Mouse (Mus musculus) heart, embryonic 15.5 days (tissue): ENCODE data around the gene Kcnh1. TPM values are rescaled to one million over a fixed set of nuclear protein-coding genes. Genes with fewer than 3 reads are reported as not detected.
A peak's percentile ranks its signal among the peaks of the same experiment; 100 is the strongest.

Source experiments
- ATAC-seq: fragments of 200-750 bp; cut with Nextera tagmentation; replicated peaks from 2 replicates; pipeline ENCODE4 v1.8.0; 2017; ENCODE audit warnings: low read depth, moderate TSS enrichment; ENCODE audit not compliant: insufficient number of reproducible peaks, insufficient read depth, low FRiP score
- H3K27ac ChIP-seq: fragments of 300-500 bp; sonication (generic); 2 replicates; pipeline ENCODE4 v1.5.1; 2015; ENCODE audit warnings: mild to moderate bottlenecking, inconsistent platforms
- H3K27me3 ChIP-seq: fragments of 300-500 bp; sonication (generic); 2 replicates; pipeline ENCODE4 v1.6.1; 2015; ENCODE audit warnings: inconsistent platforms
- H3K36me3 ChIP-seq: fragments of 300-500 bp; sonication (generic); 2 replicates; pipeline ENCODE4 v1.6.1; 2015; ENCODE audit warnings: mild to moderate bottlenecking, inconsistent platforms
- H3K4me1 ChIP-seq: fragments of 300-500 bp; sonication (generic); replicated peaks from 2 replicates; pipeline ENCODE4 v1.6.1; 2015; ENCODE audit warnings: inconsistent platforms
- H3K4me2 ChIP-seq: fragments of 300-500 bp; sonication (generic); 2 replicates; pipeline ENCODE4 v1.6.1; 2015; ENCODE audit warnings: inconsistent platforms, mild to moderate bottlenecking, moderate library complexity
- H3K4me3 ChIP-seq: fragments of 300-500 bp; sonication (generic); 2 replicates; pipeline ENCODE4 v1.5.1; 2015; ENCODE audit warnings: mild to moderate bottlenecking, inconsistent platforms
- H3K9ac ChIP-seq: fragments of 300-500 bp; sonication (generic); 2 replicates; pipeline ENCODE4 v1.6.1; 2015; ENCODE audit warnings: mild to moderate bottlenecking, inconsistent platforms
- H3K9me3 ChIP-seq: fragments of 300-500 bp; sonication (generic); replicated peaks from 2 replicates; pipeline ENCODE4 v1.6.1; 2016; ENCODE audit warnings: inconsistent platforms
- WGBS: fragments of 180-500 bp; shearing (Covaris S2); methylation state at CpG from one replicate; pipeline ENCODE4 v1.1.7; 2015; ENCODE audit warnings: mixed read lengths; 5-methylcytosine and 5-hydroxymethylcytosine counted together
- polyA plus RNA-seq: library from polyadenylated mRNA; unstranded; fragments of >200 nt; fragmentation: Nextera tagmentation; extraction: Ambion mirVana; gene quantifications from 2 replicates; pipeline ENCODE4 v1.2.1, GENCODE M21; 2015

The Kcnh1 gene
- polyA plus RNA-seq: 0.26 and 0.46 TPM in 2 replicates

DNA sequence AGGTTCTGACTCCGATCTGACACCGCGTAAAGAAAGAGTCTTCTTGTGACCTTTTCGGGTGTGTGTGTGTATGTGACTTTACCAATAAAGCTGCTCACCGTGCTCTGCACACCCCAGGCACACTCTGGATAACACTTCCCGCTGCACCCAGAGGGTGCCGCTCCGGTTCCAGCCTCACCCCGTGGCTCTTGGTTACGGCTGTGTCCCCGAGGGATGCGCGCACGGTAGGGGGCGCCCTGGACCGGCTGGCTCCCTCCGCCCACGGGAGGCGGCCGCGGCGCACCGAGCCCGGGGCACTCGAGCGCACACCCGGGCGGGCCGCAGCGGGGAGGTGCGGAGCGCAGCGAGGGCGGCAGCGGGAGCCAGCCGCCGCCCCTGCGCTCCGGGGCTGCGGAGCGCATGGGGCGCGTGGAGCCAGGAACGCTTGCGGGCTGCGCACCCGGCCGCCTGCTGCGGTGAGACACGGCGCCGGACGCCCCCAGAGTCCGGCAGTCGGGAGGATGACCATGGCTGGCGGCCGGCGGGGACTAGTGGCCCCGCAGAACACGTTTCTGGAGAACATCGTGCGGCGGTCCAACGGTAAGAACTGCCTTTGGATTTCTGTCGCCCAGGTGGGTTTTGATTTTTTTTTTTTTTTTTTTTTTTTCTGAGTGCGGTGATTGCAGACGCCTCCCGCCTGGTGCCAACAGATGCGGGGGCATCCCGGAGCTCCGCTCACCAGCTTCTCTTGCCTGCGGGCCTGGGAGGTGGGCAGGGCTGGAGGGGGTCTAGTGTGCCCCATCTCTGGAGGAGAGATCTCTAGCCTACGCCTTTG is at the start of gene Kcnh1:
Gene Kcnh1 (plus strand): TSS at position 267 of the 814 bp plus-strand sequence.
- H3K9ac ChIP-seq: peak within 1 kb of the TSS; percentile 27; the same call in 1 of the 2 replicates

DNA sequence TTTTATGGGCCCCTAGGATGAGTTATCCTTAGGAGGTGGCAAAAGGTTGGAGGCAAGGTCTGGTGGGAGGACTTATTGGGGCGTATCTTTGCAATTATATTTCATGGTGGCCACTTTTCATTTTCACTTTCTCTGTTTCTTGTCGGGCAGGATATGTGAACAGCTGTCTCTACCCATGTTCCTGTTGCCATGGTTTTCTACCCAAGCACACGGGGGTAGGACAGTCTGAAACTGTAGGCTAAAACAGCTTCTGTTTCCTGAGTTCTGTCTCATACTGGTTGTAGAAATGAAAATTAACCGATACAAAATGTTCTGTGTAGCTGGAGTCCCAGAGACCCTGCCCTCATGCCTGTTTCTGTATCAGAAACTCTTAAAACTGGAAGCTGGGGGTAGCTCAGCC is 39.4 kb upstream of the Kcnh1 start:
- Histone ChIP-seq H3K9ac (no peak overlapping the region), H3K9me3 (0 out of 2 replicates have a peak, but pooled peaks cover 3% of the 10 kb centered on the region), H3K4me2 (no peak overlapping the region), H3K36me3 (no peaks in the 10 kb centered on the region), H3K4me3 (no peak overlapping the region), H3K27ac (no peak overlapping the region), H3K4me1 (no peaks in the 10 kb centered on the region), H3K27me3 (no peaks in the 10 kb centered on the region)
- 84% methylated on average over 4 of the region's 4 CpGs for WGBS
- no peak for ATAC-seq

More for the DNA sequence above, at the start of gene Kcnh1:
- peak; percentile 84 for ATAC-seq
- WGBS: 1% methylated on average over 72 of the region's 73 CpGs
- no peak within 1 kb of the TSS for H3K27ac ChIP-seq
- peak within 1 kb of the TSS; percentile 84 for H3K4me2 ChIP-seq
- peak within 1 kb of the TSS; percentile 52 for H3K4me3 ChIP-seq
- H3K9me3 ChIP-seq: no peaks in the 10 kb centered on the region
- no peaks in the 10 kb centered on the region for H3K36me3 ChIP-seq
- peaks cover 11% of the 10 kb centered on the region for H3K4me1 ChIP-seq
- H3K27me3 ChIP-seq: peaks cover 52% of the 10 kb centered on the region

DNA sequence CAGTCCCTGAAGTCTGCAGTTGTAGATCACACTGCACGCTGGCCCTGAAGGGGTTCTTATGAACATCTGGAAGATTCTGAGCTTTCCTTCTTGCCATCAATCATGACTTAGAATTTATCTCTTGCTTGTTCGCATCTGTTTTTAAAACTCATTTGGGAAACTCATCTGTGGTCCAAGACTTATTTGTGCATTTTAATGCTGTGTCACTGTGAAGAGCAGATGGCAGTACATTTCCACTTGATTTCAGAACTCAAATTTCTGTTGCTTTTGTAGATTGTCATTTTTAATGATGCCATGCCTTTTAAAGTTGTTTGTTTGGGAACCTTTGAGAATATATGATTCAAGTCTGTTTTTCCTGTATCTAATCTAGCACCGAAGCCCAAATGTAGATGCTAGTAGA is 19.1 kb upstream of the Kcnh1 start:
- Histone ChIP-seq H3K4me2 (no peak overlapping the region), H3K4me1 (no peaks in the 10 kb centered on the region), H3K4me3 (no peak overlapping the region), H3K27ac (no peak overlapping the region), H3K9ac (no peak overlapping the region), H3K36me3 (no peaks in the 10 kb centered on the region), H3K27me3 (no peaks in the 10 kb centered on the region), H3K9me3 (no peaks in the 10 kb centered on the region)
- ATAC-seq: no peak
- 76% methylated on average over 3 of the region's 3 CpGs for WGBS

DNA sequence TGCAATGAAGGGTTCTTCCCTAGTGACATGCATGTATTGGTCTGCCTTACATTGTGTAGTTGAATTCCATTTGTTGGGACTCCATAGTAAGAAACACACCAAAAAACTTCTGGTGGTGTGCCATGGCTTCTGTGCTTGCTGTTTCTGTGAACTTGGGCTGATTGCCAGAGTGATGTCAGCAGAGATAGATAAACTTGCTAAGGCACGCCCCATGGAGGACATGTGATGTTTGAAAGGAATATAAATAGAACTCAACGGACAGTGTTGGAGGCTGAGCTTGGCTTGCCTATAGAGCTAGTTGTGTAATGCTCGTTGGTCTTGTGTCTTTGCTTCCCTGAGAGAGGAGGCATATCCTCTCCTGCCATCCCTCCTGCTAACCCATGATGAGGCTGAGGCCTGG is 10.7 kb upstream of the Kcnh1 start:
- no peaks in the 10 kb centered on the region for H3K36me3 ChIP-seq
- H3K9me3 ChIP-seq: no peaks in the 10 kb centered on the region
- no peak overlapping the region for H3K4me3 ChIP-seq
- H3K27me3 ChIP-seq: no peaks in the 10 kb centered on the region
- ATAC-seq: no peak
- WGBS: 25% methylated on average over 3 of the region's 3 CpGs
- H3K4me2 ChIP-seq: no peak overlapping the region
- H3K9ac ChIP-seq: no peak overlapping the region
- no peak overlapping the region for H3K27ac ChIP-seq
- H3K4me1 ChIP-seq: peaks cover 4% of the 10 kb centered on the region; the same call in 1 of the 2 replicates

DNA sequence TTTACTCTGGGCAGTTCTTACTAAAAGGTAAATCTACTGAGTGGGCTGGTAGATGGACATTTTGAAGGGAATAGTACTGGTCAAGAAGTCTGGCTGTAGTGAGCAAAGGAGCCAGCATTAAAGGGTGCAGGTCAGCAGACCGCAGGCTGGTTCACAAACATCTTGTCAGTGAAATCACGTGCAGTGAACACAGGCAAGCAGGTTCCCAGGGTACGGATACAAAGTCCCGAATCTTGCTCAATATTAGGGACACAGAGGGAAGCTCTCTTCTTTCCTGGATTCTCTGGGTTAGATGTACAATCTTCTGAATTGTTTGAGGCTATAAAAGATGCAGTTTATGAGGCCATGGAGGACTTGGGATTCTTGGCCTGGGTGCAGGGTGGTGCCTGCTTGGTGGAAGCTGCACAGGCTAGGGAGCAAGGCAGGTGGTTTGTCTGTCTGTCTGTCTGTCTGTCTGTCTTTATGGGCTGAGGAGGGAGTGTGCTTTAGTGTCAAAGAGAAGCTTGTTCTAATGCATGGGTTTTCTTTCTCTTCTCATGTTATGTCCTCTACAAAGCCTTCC is 8.8 kb upstream of the Kcnh1 start:
- ATAC-seq: no peak

DNA sequence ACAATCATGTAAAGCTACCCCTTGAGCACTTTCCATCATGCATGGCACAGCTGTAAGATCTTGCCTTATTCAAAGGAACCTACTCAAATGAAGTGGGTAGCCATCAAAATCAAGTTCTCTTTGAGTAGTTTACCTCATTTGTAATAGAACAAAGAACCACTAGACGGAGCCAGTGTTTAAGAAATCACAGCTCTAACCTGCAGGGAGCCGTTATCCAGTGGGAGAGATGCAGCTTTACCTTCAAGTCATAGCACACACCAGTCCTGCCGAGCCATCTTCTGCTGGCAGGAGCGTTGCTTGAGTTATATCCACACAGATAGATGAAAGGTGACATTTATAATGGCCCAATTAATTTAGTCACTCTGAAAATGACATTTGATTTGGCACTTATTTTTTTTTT is 1.5 kb upstream of the Kcnh1 start:
- WGBS: 12% methylated on average over 4 of the region's 4 CpGs
- Histone ChIP-seq H3K27me3 (peaks cover 52% of the 10 kb centered on the region), H3K4me2 (no peak overlapping the region), H3K9ac (no peak overlapping the region), H3K4me1 (peaks cover 11% of the 10 kb centered on the region), H3K9me3 (no peaks in the 10 kb centered on the region), H3K36me3 (no peaks in the 10 kb centered on the region), H3K27ac (no peak overlapping the region), H3K4me3 (no peak overlapping the region)
- ATAC-seq: no peak

More for the DNA sequence above, 8.8 kb upstream of the Kcnh1 start:
- Histone ChIP-seq H3K36me3 (no peaks in the 10 kb centered on the region), H3K4me2 (no peak overlapping the region), H3K4me3 (no peak overlapping the region), H3K9me3 (no peaks in the 10 kb centered on the region), H3K9ac (no peak overlapping the region), H3K27me3 (no peaks in the 10 kb centered on the region), H3K4me1 (peaks cover 4% of the 10 kb centered on the region; the same call in 1 of the 2 replicates), H3K27ac (no peak overlapping the region)
- WGBS: 65% methylated on average over 4 of the region's 4 CpGs

DNA sequence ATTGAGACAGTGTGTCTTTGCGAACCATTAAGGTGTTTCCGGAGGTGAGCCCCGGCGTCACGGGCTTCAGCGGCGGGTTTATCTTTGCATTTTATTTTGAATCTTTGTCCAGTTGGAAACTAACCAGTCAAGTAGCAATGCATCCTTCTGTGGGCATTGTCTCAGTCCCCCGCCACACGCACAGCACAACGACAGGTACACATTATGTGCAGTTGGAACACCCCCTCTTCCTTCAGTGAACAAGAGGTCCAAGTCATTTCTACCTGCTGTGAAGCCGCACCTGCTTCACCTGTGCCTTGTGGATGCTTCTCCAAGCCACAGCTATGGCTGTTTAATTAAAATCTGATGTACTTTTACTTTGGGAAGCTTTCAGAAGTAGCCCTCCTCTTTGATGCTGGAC is 803 bp upstream of the Kcnh1 start:
- WGBS: 80% methylated on average over 11 of the region's 11 CpGs
- no peak for ATAC-seq
- Histone ChIP-seq H3K27me3 (peaks cover 52% of the 10 kb centered on the region), H3K9me3 (no peaks in the 10 kb centered on the region), H3K36me3 (no peaks in the 10 kb centered on the region), H3K4me3 (no peak overlapping the region), H3K4me2 (no peak overlapping the region), H3K4me1 (peaks cover 11% of the 10 kb centered on the region), H3K27ac (no peak overlapping the region), H3K9ac (no peak overlapping the region)

DNA sequence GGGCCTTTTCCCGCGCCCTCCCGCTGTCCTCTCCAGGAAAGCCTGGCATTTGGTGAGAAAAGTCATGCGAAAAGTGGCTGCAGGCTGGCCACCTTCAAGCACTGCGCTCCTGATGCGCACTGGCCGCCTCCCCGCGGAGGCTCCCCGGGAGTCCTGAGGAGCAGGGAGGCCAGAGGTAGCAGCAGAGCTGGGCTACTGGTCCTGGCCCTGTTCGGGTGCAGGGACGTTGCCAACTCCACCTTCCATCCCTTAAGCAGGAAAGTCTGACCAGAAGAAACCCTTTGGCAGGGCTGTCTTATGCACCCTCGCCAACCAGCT is 707 bp downstream of the Kcnh1 start:
- Histone ChIP-seq H3K27me3 (peaks cover 52% of the 10 kb centered on the region), H3K4me3 (peak overlapping the region; percentile 52), H3K9me3 (no peaks in the 10 kb centered on the region), H3K27ac (no peak overlapping the region), H3K4me1 (peaks cover 11% of the 10 kb centered on the region), H3K36me3 (no peaks in the 10 kb centered on the region), H3K9ac (0 out of 2 replicates have a peak overlapping the region, but pooled peaks have one; percentile 27), H3K4me2 (peak overlapping the region; percentile 84)
- WGBS: 4% methylated on average over 13 of the region's 13 CpGs
- ATAC-seq: no peak

DNA sequence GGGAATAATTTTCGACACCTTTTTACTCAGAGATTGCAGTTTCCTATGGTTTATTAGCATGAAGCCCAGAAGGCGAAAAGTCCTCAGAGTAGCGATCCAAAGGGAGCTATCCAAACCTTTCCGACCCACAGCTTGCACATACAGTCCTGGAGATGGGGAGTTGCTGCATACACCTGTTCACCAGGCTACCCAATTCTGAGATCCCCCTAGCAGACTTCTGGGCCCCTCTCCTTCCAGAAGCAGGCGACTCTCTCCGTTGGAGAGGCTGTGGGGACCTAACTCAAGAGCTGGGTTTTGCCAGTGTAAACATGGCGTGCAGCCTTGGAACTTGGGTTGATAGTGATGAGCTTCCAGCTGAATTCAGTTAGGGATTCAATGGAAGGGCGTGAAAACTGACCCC is 1.3 kb downstream of the Kcnh1 start:
- H3K27me3 ChIP-seq: peaks cover 52% of the 10 kb centered on the region
- no peak overlapping the region for H3K9ac ChIP-seq
- 55% methylated on average over 8 of the region's 8 CpGs for WGBS
- H3K4me1 ChIP-seq: peaks cover 11% of the 10 kb centered on the region
- no peak overlapping the region for H3K4me2 ChIP-seq
- no peaks in the 10 kb centered on the region for H3K36me3 ChIP-seq
- H3K27ac ChIP-seq: no peak overlapping the region
- no peak overlapping the region for H3K4me3 ChIP-seq
- no peak for ATAC-seq
- H3K9me3 ChIP-seq: no peaks in the 10 kb centered on the region

DNA sequence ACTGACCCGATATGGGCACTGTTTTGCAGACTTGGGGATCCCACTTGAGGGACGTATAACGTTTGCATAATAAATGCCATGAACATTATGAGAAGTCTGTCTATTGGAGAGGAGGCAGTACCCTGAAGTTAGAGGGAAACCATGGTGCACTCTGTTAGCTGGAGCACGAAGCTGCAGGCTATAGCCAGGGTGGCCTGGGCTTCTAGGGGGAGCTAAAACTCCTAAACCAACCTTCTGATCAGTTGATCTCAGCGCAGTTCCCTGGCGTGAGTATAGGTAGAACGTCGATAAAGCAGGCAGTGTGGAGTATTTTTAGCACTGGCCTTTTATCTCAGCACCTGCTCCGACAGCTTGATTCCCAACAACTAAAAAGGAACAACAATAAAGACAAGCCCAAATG is 2.1 kb downstream of the Kcnh1 start:
- no peaks in the 10 kb centered on the region for H3K9me3 ChIP-seq
- WGBS: 50% methylated on average over 9 of the region's 9 CpGs
- peaks cover 11% of the 10 kb centered on the region for H3K4me1 ChIP-seq
- H3K27me3 ChIP-seq: peaks cover 52% of the 10 kb centered on the region
- no peak for ATAC-seq
- H3K4me2 ChIP-seq: no peak overlapping the region
- H3K9ac ChIP-seq: no peak overlapping the region
- H3K36me3 ChIP-seq: no peaks in the 10 kb centered on the region
- H3K27ac ChIP-seq: no peak overlapping the region
- H3K4me3 ChIP-seq: no peak overlapping the region

DNA sequence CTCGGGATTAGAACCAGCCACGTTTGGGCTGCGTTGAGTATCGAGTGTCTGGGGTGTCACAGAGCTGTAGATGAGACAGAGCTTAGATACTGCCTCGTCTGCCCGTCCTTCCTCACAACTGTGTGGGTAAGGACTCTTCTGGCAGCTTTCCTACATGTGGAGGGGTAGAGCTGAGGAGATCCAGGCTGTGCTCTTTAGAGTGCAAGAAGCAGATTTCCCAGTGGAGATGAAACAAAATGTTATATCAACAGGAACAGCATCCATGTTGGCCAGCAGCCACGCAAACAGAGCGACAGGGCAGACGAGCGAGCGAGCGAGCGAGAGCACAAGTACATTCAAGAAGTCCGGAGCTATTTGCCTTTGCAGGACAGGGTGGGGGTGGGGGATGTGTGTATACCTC is 3.1 kb downstream of the Kcnh1 start:
- Histone ChIP-seq H3K9ac (no peak overlapping the region), H3K4me1 (peaks cover 11% of the 10 kb centered on the region), H3K4me3 (no peak overlapping the region), H3K27me3 (peaks cover 45% of the 10 kb centered on the region), H3K27ac (no peak overlapping the region), H3K4me2 (no peak overlapping the region), H3K9me3 (no peaks in the 10 kb centered on the region), H3K36me3 (no peaks in the 10 kb centered on the region)
- WGBS: 54% methylated on average over 14 of the region's 14 CpGs
- ATAC-seq: no peak

DNA sequence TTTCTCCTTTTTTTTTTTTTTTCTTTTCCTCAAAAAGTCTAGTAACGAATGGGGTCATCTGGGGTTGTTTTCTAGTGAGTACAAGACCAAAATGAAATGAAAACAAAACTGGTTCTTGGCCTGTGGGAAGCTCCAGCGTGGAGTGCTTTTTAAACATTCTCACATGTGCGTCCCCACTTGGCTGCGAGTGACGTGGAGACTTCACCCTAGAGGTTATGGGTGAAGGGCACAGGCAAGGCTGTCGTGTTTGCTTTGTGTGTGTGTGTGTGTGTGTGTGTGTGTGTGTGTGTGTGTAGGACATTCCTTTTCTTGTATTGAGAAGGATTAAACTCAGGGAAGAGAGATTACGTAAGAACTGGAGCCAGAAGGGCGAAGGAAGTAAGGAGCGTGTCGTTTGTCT is 6.9 kb downstream of the Kcnh1 start:
- Histone ChIP-seq H3K9me3 (no peaks in the 10 kb centered on the region), H3K27ac (no peak overlapping the region), H3K27me3 (peaks cover 13% of the 10 kb centered on the region), H3K9ac (no peak overlapping the region), H3K36me3 (no peaks in the 10 kb centered on the region), H3K4me2 (no peak overlapping the region), H3K4me1 (0 out of 2 replicates have a peak, but pooled peaks cover 3% of the 10 kb centered on the region), H3K4me3 (no peak overlapping the region)
- WGBS: 66% methylated on average over 10 of the region's 10 CpGs
- no peak for ATAC-seq
